Mouse (Mus musculus): ENCODE measurements at regions not wholly inside any gene's neighbourhood (a gene's known extent, or its start where the extent isn't known, plus 50 kb on each side); places are given as distances from the start of the nearest gene placed in this dataset.

DNA sequence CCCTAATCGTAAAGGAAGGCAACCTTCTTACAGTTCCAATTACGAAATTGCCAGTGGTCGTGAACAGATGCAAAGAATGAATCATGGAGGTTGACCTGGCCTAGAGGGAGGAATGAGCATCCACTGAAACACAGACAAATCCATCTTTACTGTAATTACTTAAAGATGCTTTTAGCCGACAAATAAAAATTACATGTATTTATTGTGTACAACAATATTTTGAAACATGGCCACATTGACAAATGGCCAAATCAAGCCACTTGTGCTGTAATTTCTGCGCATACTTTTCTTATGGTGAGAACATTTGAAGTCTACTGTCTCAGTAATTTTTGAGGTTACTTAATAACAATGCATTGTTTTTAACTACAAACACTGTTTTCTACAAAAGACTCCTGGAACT is 360.7 kb downstream of the Lpin1 start:
- H3K4me1 ChIP-seq (ENCODE audit: control insufficient read depth, insufficient read depth, low read length) = no peaks in the 10 kb centered on the region
- WGBS = 79% methylated on average over 5 of the region's 5 CpGs
- H3K27ac ChIP-seq (ENCODE audit: control insufficient read depth, insufficient read depth, low read depth, low read length, poor library complexity) = no peak overlapping the region
- H3K4me3 ChIP-seq (replicated peaks; ENCODE audit: control insufficient read depth, low read depth, low read length) = no peak overlapping the region
- TF ChIP-seq POLR2A (IDR thresholded peaks at IDR 0.05; ENCODE audit: borderline replicate concordance, control insufficient read depth, low read depth, low read length) (no peak), CTCF (IDR thresholded peaks at IDR 0.05; ENCODE audit: control insufficient read depth, insufficient read depth, low read length) (no peak)

DNA sequence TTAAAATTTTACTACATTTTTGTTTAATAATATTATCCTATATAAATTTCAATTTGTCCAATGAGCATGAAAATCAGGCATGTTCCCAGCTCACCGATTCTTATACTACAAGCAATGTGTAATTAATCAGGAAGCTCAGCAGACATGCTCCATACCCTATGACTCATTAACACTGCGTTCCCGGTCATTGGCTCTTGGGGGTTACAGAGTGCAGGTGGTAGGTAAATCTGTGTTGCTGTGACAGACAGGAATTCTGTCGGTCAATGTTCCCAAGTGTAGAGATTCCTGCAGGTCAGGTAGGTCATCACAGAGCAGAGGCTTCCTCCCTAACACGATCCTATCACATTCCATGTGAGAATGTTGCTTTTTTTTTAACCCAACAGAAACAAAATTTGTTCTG is 371.0 kb downstream of the Lpin1 start:
- Histone ChIP-seq H3K27ac (ENCODE audit: control insufficient read depth, insufficient read depth, low read depth, low read length, poor library complexity) (no peak overlapping the region), H3K4me1 (ENCODE audit: control insufficient read depth, insufficient read depth, low read length) (no peaks in the 10 kb centered on the region), H3K4me3 (replicated peaks; ENCODE audit: control insufficient read depth, low read depth, low read length) (no peak overlapping the region)
- 78% methylated on average over 5 of the region's 5 CpGs for WGBS
- TF ChIP-seq CTCF (IDR thresholded peaks at IDR 0.05; ENCODE audit: control insufficient read depth, insufficient read depth, low read length) (no peak), POLR2A (IDR thresholded peaks at IDR 0.05; ENCODE audit: borderline replicate concordance, control insufficient read depth, low read depth, low read length) (no peak)

DNA sequence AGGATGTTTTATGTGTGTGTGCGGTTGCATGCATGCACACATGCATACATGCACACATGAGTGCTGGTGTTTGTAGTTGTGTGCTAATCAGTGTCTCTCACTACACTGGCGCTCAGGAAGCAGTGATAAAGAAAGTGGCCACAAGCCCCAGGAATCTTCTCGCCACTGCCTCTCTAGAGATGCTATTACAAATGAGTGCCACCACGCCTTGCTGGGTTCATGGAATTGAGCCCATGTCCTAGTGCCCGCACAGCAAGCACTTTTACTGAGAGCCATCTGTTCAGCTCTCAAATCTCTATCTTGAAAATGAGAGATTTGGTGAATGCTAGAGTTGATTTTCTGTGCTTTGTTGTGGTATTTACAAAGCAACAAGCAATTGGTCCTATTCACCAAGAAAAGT is 373.3 kb downstream of the Lpin1 start:
- H3K27ac ChIP-seq (ENCODE audit: control insufficient read depth, insufficient read depth, low read depth, low read length, poor library complexity) = no peak overlapping the region
- TF ChIP-seq POLR2A (IDR thresholded peaks at IDR 0.05; ENCODE audit: borderline replicate concordance, control insufficient read depth, low read depth, low read length) (no peak), CTCF (IDR thresholded peaks at IDR 0.05; ENCODE audit: control insufficient read depth, insufficient read depth, low read length) (no peak)
- H3K4me1 ChIP-seq (ENCODE audit: control insufficient read depth, insufficient read depth, low read length) = no peaks in the 10 kb centered on the region
- no peak overlapping the region for H3K4me3 ChIP-seq (replicated peaks; ENCODE audit: control insufficient read depth, low read depth, low read length)
- WGBS = 82% methylated on average over 5 of the region's 5 CpGs

DNA sequence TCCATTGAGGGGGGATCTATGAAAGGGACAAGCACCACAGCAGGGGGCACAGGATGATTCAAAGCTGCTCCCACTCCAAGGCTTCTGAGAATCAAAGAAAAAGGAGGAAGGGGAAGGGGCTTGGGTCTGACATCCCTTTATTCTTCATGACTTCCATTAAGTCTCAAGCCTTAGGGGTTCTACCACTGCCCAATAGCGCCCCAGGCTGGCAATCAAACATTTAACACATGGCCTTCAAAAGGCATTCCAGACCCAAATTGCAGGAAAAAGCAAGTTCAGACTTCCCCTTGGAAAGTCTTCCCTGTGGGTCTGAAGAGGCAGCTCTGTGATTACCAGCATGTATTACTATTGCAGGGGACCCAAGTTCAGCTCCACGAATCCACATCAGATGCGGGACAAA is 377.2 kb downstream of the Lpin1 start:
- Histone ChIP-seq H3K4me1 (ENCODE audit: control insufficient read depth, insufficient read depth, low read length) (no peaks in the 10 kb centered on the region), H3K27ac (ENCODE audit: control insufficient read depth, insufficient read depth, low read depth, low read length, poor library complexity) (no peak overlapping the region), H3K4me3 (replicated peaks; ENCODE audit: control insufficient read depth, low read depth, low read length) (no peak overlapping the region)
- WGBS = 84% methylated on average over 3 of the region's 3 CpGs
- TF ChIP-seq CTCF (IDR thresholded peaks at IDR 0.05; ENCODE audit: control insufficient read depth, insufficient read depth, low read length) (no peak), POLR2A (IDR thresholded peaks at IDR 0.05; ENCODE audit: borderline replicate concordance, control insufficient read depth, low read depth, low read length) (no peak)

DNA sequence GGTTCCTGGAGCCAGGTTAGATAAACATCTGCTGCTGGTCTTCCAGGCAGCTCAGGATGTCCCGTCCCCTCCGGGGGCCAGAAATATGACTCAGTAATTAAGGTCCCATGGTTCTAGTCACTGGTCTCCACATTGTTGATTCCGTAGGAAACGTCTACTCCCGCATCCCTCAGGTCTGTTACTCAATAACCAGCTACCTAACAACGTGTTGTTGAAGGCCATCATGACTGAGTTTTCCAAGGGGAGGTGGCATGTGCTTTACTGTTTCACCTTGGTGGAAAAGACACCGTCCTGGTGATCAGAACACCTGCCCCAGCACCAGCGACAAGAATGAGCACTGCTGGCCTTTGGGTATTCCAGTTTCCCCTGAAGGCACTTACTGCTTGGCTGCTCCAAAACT is 377.9 kb downstream of the Lpin1 start:
- H3K27ac ChIP-seq (ENCODE audit: control insufficient read depth, insufficient read depth, low read depth, low read length, poor library complexity) = no peak overlapping the region
- H3K4me1 ChIP-seq (ENCODE audit: control insufficient read depth, insufficient read depth, low read length) = no peaks in the 10 kb centered on the region
- no peak for TF ChIP-seq POLR2A (IDR thresholded peaks at IDR 0.05; ENCODE audit: borderline replicate concordance, control insufficient read depth, low read depth, low read length)
- no peak for TF ChIP-seq CTCF (IDR thresholded peaks at IDR 0.05; ENCODE audit: control insufficient read depth, insufficient read depth, low read length)
- WGBS = 72% methylated on average over 8 of the region's 8 CpGs
- H3K4me3 ChIP-seq (replicated peaks; ENCODE audit: control insufficient read depth, low read depth, low read length) = no peak overlapping the region

DNA sequence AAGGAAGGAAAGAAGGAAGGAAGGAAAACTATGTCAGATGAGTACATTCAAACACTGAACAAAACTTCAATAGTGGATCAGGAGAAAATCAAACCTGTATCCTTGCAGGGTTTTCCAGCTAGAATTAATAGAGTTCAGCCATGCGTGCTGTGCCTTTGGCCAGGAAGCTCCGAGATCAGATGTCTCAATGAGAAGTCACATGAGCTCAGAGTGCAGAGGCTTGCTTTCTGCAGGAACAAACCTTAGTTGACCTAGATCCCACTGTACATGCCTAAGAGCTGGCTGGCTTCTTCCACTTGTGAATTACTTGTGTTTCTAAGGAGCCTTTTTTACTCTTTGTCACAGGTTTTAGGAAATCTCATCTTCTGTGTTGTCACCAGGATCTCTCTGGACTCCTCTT is 378.7 kb downstream of the Lpin1 start:
- 55% methylated on average over 2 of the region's 2 CpGs for WGBS
- Histone ChIP-seq H3K4me1 (ENCODE audit: control insufficient read depth, insufficient read depth, low read length) (no peaks in the 10 kb centered on the region), H3K4me3 (replicated peaks; ENCODE audit: control insufficient read depth, low read depth, low read length) (no peak overlapping the region), H3K27ac (ENCODE audit: control insufficient read depth, insufficient read depth, low read depth, low read length, poor library complexity) (no peak overlapping the region)
- TF ChIP-seq POLR2A (IDR thresholded peaks at IDR 0.05; ENCODE audit: borderline replicate concordance, control insufficient read depth, low read depth, low read length) = no peak
- TF ChIP-seq CTCF (IDR thresholded peaks at IDR 0.05; ENCODE audit: control insufficient read depth, insufficient read depth, low read length) = no peak

DNA sequence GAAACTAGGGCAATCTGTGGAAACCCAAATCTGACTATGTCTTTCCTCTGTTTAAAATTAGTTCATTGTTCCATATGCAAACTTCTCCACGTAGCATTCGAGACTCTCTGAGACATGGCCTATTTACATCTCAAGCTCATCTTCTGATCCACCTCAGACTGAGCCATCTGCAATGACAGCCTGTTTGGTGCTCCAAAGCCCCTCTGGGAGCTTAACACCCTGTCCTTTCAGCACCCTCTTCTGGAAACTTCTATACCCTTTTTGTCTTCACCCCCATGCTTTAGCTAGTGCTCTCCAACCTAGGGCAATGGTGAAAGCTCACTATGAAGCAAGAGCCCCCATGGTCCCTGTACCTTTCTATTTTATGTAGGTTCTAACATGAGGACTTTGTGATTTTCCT is 379.7 kb downstream of the Lpin1 start:
- Histone ChIP-seq H3K4me1 (ENCODE audit: control insufficient read depth, insufficient read depth, low read length) (no peaks in the 10 kb centered on the region), H3K27ac (ENCODE audit: control insufficient read depth, insufficient read depth, low read depth, low read length, poor library complexity) (no peak overlapping the region), H3K4me3 (replicated peaks; ENCODE audit: control insufficient read depth, low read depth, low read length) (no peak overlapping the region)
- TF ChIP-seq CTCF (IDR thresholded peaks at IDR 0.05; ENCODE audit: control insufficient read depth, insufficient read depth, low read length) = peak; percentile 13; the same call in 1 of the 2 replicates
- TF ChIP-seq POLR2A (IDR thresholded peaks at IDR 0.05; ENCODE audit: borderline replicate concordance, control insufficient read depth, low read depth, low read length) = no peak
- WGBS = 65% methylated on average over 2 of the region's 2 CpGs

DNA sequence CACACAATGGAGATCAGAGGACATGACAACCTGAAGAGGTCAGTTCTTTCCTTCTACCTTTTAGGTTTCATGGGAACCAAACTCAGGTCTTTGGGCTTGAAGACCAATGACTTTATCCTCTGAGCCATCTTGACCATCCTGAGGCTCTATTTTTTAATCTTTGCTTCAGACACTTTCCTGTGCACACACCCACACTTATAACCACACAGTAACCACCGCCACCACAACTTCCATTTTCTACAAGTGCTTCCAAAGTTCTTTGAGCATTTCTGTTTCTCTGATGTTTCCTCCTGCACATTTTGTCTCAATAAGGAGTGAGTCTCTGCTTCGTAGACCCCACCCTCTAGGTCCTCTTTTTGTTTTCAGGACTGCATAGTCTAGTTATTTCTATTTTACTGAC is 385.3 kb downstream of the Lpin1 start:
- TF ChIP-seq CTCF (IDR thresholded peaks at IDR 0.05; ENCODE audit: control insufficient read depth, insufficient read depth, low read length) (no peak), POLR2A (IDR thresholded peaks at IDR 0.05; ENCODE audit: borderline replicate concordance, control insufficient read depth, low read depth, low read length) (no peak)
- Histone ChIP-seq H3K4me3 (replicated peaks; ENCODE audit: control insufficient read depth, low read depth, low read length) (no peak overlapping the region), H3K4me1 (ENCODE audit: control insufficient read depth, insufficient read depth, low read length) (no peaks in the 10 kb centered on the region), H3K27ac (ENCODE audit: control insufficient read depth, insufficient read depth, low read depth, low read length, poor library complexity) (no peak overlapping the region)
- WGBS = 14% methylated on average over 2 of the region's 2 CpGs

DNA sequence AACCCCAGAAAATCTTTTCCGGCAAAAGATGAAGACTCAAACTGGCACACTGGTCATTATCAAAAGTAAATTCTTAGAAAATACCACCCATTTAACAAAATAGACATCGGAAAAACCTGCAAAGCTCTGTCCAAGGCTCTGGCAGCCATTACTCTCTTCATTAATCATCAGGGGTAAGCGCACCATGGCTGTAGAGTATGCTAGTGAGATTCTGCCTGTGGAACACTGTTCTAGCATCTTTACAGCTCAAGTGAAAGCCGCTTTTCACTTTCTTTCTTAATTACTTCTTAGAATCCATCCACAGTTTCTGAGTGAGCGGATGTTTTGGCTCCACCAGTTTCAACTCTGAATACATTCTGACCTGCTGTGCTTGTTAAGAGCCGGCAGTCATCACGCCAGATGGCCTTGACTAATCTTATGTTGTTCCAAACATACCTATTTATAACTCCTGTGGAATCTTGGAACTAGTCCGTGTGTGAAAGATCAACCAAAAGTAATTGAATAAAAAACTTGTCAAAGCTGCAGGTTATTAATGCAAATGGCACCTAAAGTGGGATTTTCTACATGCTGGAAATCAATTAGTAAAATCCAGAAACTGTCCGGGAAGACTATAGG is 387.8 kb downstream of the Lpin1 start:
- Histone ChIP-seq H3K4me3 (replicated peaks; ENCODE audit: control insufficient read depth, low read depth, low read length) (no peak overlapping the region), H3K27ac (ENCODE audit: control insufficient read depth, insufficient read depth, low read depth, low read length, poor library complexity) (no peak overlapping the region), H3K4me1 (ENCODE audit: control insufficient read depth, insufficient read depth, low read length) (no peaks in the 10 kb centered on the region)
- 86% methylated on average over 9 of the region's 9 CpGs for WGBS
- no peak for TF ChIP-seq POLR2A (IDR thresholded peaks at IDR 0.05; ENCODE audit: borderline replicate concordance, control insufficient read depth, low read depth, low read length)
- TF ChIP-seq CTCF (IDR thresholded peaks at IDR 0.05; ENCODE audit: control insufficient read depth, insufficient read depth, low read length) = no peak
